Comparison of ENCODE assay signal across 10 mouse cellular contexts in the genomic region with DNA sequence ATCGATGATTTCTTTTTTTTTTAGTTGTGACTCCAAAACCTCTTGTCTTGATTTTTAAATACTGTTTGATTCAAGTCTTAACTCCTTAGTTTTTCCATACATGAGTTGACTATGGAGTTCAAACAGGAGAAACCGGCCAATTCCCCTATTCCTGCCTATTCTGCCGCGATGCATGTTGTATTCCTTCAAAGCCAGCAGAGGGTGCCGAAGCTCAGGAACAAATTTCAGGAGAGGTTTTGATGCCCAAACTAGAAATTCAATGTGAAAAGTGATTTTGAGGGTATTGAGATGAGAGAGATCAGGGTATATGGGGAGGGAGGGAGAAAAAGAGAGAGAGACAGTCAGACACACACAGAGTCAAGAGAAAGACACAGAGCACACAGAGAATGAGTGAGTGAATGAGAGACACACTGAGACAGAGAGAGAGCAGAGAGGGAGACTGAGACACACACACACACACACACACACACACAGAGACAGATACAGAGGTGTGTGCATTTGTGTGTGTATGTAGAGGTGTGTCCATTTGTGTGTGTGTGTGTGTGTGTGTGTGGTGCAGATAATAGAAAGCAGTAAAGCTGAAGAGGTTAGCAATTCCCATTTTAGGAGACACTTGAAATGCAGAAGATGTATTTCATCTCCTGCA.
DNase-seq lines count a peak whose midpoint lies in the region; ATAC-seq and TF ChIP-seq lines count a peak whose summit lies in the region.
"Had no signal": no experiment of that assay in that cellular context is flagged by ENCODE, and none has a peak within 500 bp of the region (broad histone marks: within the 10 kb centered on the region; RNA-seq: fewer than 3 reads in every experiment).

No protein-coding gene starts in this region.

- H3K4me2 ChIP-seq in hindbrain, embryonic 12.5 days (replicated peaks), result no peak overlapping the region
- H3K4me2 ChIP-seq in stomach, postnatal 0 days (replicated peaks; ENCODE audit: low read depth), result no peak overlapping the region

- ATAC-seq in hindbrain, embryonic 12.5 days (ENCODE audit: low FRiP score), result peak; percentile 16; the same call in 1 of the 2 replicates
- ATAC-seq in stomach, postnatal 0 days (ENCODE audit: low FRiP score, low TSS enrichment), result no peak

- no peak overlapping the region for H3K9ac ChIP-seq in hindbrain, embryonic 12.5 days
- no peak overlapping the region for H3K9ac ChIP-seq in stomach, postnatal 0 days (ENCODE audit: low read length)

- H3K9me3 ChIP-seq in hindbrain, embryonic 12.5 days (replicated peaks), result no peaks in the 10 kb centered on the region
- no peaks in the 10 kb centered on the region for H3K9me3 ChIP-seq in limb, embryonic 10.5 days (replicated peaks)
- H3K9me3 ChIP-seq in stomach, postnatal 0 days (ENCODE audit: control insufficient read depth, low read length), result no peaks in the 10 kb centered on the region

- H3K27ac ChIP-seq in hindbrain, embryonic 12.5 days, result no peak overlapping the region
- no peak overlapping the region for H3K27ac ChIP-seq in limb, embryonic 10.5 days
- H3K27ac ChIP-seq in stomach, postnatal 0 days (replicated peaks), result no peak overlapping the region

- no peaks in the 10 kb centered on the region for H3K36me3 ChIP-seq in hindbrain, embryonic 12.5 days
- H3K36me3 ChIP-seq in limb, embryonic 10.5 days, result no peaks in the 10 kb centered on the region
- no peaks in the 10 kb centered on the region for H3K36me3 ChIP-seq in stomach, postnatal 0 days (ENCODE audit: control insufficient read depth, insufficient read depth, low read length)
- H3K36me3 ChIP-seq: G1E had no signal

- DNase-seq in gastrocnemius, postnatal 10 days, result peak; percentile 8
- no peak for DNase-seq in gastrocnemius, adult 8-10 months (ENCODE audit: low spot score in 2 of 2)
- DNase-seq in 3T3-L1 (ENCODE audit: low read depth, low spot score), result peak; percentile 31
- peak; percentile 4 to 17 for DNase-seq in cerebellum, postnatal 36 days
- DNase-seq in limb, embryonic 10.5 days (ENCODE audit: low spot score), result peak; percentile 46
- DNase-seq in stomach, postnatal 0 days (ENCODE audit: low spot score), result peak; percentile 15
- DNase-seq in thymus, postnatal 4 days, result no peak

- no peak for TF ChIP-seq EP300 in stomach, postnatal 0 days (optimal IDR thresholded peaks at IDR 0.05)

- no peaks in the 10 kb centered on the region for H3K4me1 ChIP-seq in hindbrain, embryonic 12.5 days
- H3K4me1 ChIP-seq in limb, embryonic 10.5 days, result no peaks in the 10 kb centered on the region
- H3K4me1 ChIP-seq in stomach, postnatal 0 days (replicated peaks; ENCODE audit: control insufficient read depth, insufficient read depth), result no peaks in the 10 kb centered on the region

- 25% methylated on average over 5 of the region's 5 CpGs for WGBS in hindbrain, embryonic 12.5 days
- WGBS in limb, embryonic 10.5 days, result 30% methylated on average over 5 of the region's 5 CpGs
- WGBS in stomach, postnatal 0 days, result 20% methylated on average over 5 of the region's 5 CpGs

- H3K27me3 ChIP-seq in hindbrain, embryonic 12.5 days, result no peaks in the 10 kb centered on the region; the same call in 1 of the 2 replicates
- no peaks in the 10 kb centered on the region for H3K27me3 ChIP-seq in limb, embryonic 10.5 days (ENCODE audit: low read depth, poor library complexity, severe bottlenecking)
- H3K27me3 ChIP-seq in stomach, postnatal 0 days (ENCODE audit: control insufficient read depth, insufficient read depth, low read length), result no peaks in the 10 kb centered on the region

- no peak overlapping the region for H3K4me3 ChIP-seq in hindbrain, embryonic 12.5 days
- H3K4me3 ChIP-seq in limb, embryonic 10.5 days, result no peak overlapping the region
- no peak overlapping the region for H3K4me3 ChIP-seq in stomach, postnatal 0 days (ENCODE audit: low read depth, low read length)
- H3K4me3 ChIP-seq: myocyte had no signal

- TF ChIP-seq CTCF in stomach, postnatal 0 days (IDR thresholded peaks at IDR 0.05; ENCODE audit: low read depth), result peak; percentile 79

Comparison
In these comparisons a context has a peak if more than half of its experiments do, and no peak if none do; other contexts are left out.
1. DNase-seq: peak in gastrocnemius, postnatal 10 days (single experiment), 3T3-L1 (single experiment), cerebellum, postnatal 36 days (2 of 2), limb, embryonic 10.5 days (single experiment) and stomach, postnatal 0 days (single experiment); none in gastrocnemius, adult 8-10 months (0 of 2) and thymus, postnatal 4 days (single experiment).